Mouse (Mus musculus): Measurements from ENCODE around the gene Gstm1. TPM values are rescaled to one million over a fixed set of nuclear protein-coding genes. Genes with fewer than 3 reads are reported as not detected.
A peak's percentile ranks its signal among the peaks of the same experiment; 100 is the strongest.
"Not testable (repeated sequence)": the region's sequence is repeated elsewhere in the genome, so short reads cannot be mapped to it uniquely, and the experiment has no call there.

The Gstm1 gene
- total RNA-seq, 2 experiments from 2014 or later: 94.2 to 113 TPM

- not testable (repeated sequence) for DNase-seq
- intact Hi-C loops (cut with DNase I): loop anchor here (2.0 to 5.0 kb wide), 3 partner anchors 67 to 152 kb away; partner anchors contain the start of gene Gstm7
Measured at GRCm38 (mm10) chr3:108019226-108019625, 1.5 kb upstream of the Gstm1 start.

GRCm38 (mm10) chr3:108018190-108018820, 532 bp upstream of the Gstm1 start:
- intact Hi-C loops (cut with DNase I): loop anchor here (2.0 to 5.0 kb wide), 3 partner anchors 66 to 151 kb away; partner anchors contain the start of gene Gstm7
- DNase-seq: peak; percentile 28 to 31

GRCm38 (mm10) chr3:108016468-108016867, 1.3 kb downstream of the Gstm1 start:
- intact Hi-C loops (cut with DNase I): loop anchor here (5.0 kb wide), 2 partner anchors 64 to 149 kb away; no protein-coding TSS in a partner anchor
- DNase-seq: not testable (repeated sequence)

- DNase-seq: no peak
- intact Hi-C loops (cut with DNase I): loop anchor here (5.0 kb wide), 2 partner anchors 63 to 148 kb away; no protein-coding TSS in a partner anchor
Measured at GRCm38 (mm10) chr3:108014974-108015346, 2.8 kb downstream of the Gstm1 start.

GRCm38 (mm10) chr3:108014098-108014973, 3.4 kb downstream of the Gstm1 start:
- intact Hi-C loops (cut with DNase I): no loop called here
- DNase-seq: no peak

GRCm38 (mm10) chr3:108013331-108013871, 4.4 kb downstream of the Gstm1 start:
- DNase-seq: peak; percentile 52 to 68
- intact Hi-C loops (cut with DNase I): no loop called here

- intact Hi-C loops (cut with DNase I): no loop called here
- no peak for DNase-seq
Measured at GRCm38 (mm10) chr3:108011558-108011957, 6.2 kb downstream of the Gstm1 start.

- peak; percentile 49 to 74 for DNase-seq
- intact Hi-C loops (cut with DNase I): no loop called here
Measured at GRCm38 (mm10) chr3:108010286-108010685, 7.5 kb downstream of the Gstm1 start.

- DNase-seq: no peak
- intact Hi-C loops (cut with DNase I): no loop called here
Measured at GRCm38 (mm10) chr3:108002021-108002420, 15.8 kb downstream of the Gstm1 start.

GRCm38 (mm10) chr3:107999491-107999890, 18.3 kb downstream of the Gstm1 start:
- DNase-seq: no peak
- intact Hi-C loops (cut with DNase I): no loop called here

GRCm38 (mm10) chr3:107998591-107998990, 19.2 kb downstream of the Gstm1 start:
- no peak for DNase-seq
- intact Hi-C loops (cut with DNase I): no loop called here

- no peak for DNase-seq
Measured at GRCm38 (mm10) chr3:107996576-107996975, 21.2 kb downstream of the Gstm1 start.

GRCm38 (mm10) chr3:107995974-107996373, 21.8 kb downstream of the Gstm1 start:
- intact Hi-C loops (cut with DNase I); DNase-seq: not testable (repeated sequence)

More at GRCm38 (mm10) chr3:107996576-107996975, 21.2 kb downstream of the Gstm1 start:
- intact Hi-C loops (cut with DNase I): no loop called here

- intact Hi-C loops (cut with DNase I): no loop called here
- DNase-seq: peak; percentile 53 to 63
Measured at GRCm38 (mm10) chr3:107986041-107986562, 31.7 kb downstream of the Gstm1 start, which contains the start of gene Gstm2. Gstm2 (minus strand) TSS chr3:107986453.

GRCm38 (mm10) chr3:107985141-107985540, 32.6 kb downstream of the Gstm1 start:
- intact Hi-C loops (cut with DNase I); DNase-seq: not testable (repeated sequence)

- intact Hi-C loops (cut with DNase I): no loop called here
Measured at GRCm38 (mm10) chr3:107984471-107984870, 33.3 kb downstream of the Gstm1 start.

GRCm38 (mm10) chr3:107983771-107984170, 34.0 kb downstream of the Gstm1 start:
- no peak for DNase-seq
- intact Hi-C loops (cut with DNase I): no loop called here

More at GRCm38 (mm10) chr3:107984471-107984870, 33.3 kb downstream of the Gstm1 start:
- DNase-seq: no peak

- intact Hi-C loops (cut with DNase I): no loop called here
- DNase-seq: no peak
Measured at GRCm38 (mm10) chr3:107982726-107983125, 35.0 kb downstream of the Gstm1 start.

- no peak for DNase-seq
- intact Hi-C loops (cut with DNase I): no loop called here
Measured at GRCm38 (mm10) chr3:107981261-107981660, 36.5 kb downstream of the Gstm1 start.

GRCm38 (mm10) chr3:107977691-107978090, 40.1 kb downstream of the Gstm1 start:
- intact Hi-C loops (cut with DNase I): no loop called here
- DNase-seq: no peak

- intact Hi-C loops (cut with DNase I): no loop called here
- DNase-seq: no peak
Measured at GRCm38 (mm10) chr3:107974237-107974636, 43.5 kb downstream of the Gstm1 start.

All from heart, postnatal 14 days (tissue).